Mouse (Mus musculus) common myeloid progenitor, adult 5-6 weeks (primary cell): Measurements from ENCODE around the gene Rasgrf2. TPM values are rescaled to one million over a fixed set of nuclear protein-coding genes. Genes with fewer than 3 reads are reported as not detected.
A peak's percentile ranks its signal among the peaks of the same experiment; 100 is the strongest.

Source experiments
- ATAC-seq: replicated peaks from 2 replicates; pipeline ENCODE4 v1.8.0; 2016; ENCODE audit warnings: low read depth, mild to moderate bottlenecking, moderate TSS enrichment, inconsistent platforms; ENCODE audit not compliant: poor library complexity, severe bottlenecking
- total RNA-seq: library from RNA; stranded (forward); fragments of 200-1000, 187-1606 nt; gene quantifications from 2 replicates; pipeline ENCODE4 v1.2.3, GENCODE M21; 2017

The Rasgrf2 gene
- total RNA-seq, 1 experiment from 2014 or later = 0.09 TPM

DNA sequence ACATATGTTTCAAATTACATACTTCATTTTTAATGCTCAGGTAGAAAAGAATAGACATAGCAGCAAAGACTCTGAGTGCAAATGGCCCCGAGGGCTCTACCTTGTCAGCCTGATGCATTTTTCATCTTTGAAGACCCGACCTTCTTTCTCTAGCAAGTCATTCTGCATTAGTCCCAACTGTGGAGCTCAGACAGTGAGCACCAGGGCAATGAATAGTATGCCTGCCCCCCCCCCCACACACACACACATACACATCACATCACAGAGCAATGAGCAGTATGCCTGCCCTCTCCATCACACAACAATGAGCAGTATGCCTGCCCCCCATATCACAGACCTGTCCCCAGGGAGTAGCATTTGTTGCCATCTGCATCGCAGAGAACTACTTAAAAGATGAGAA, 80.2 kb downstream of the Rasgrf2 start:
- no peak for ATAC-seq

DNA sequence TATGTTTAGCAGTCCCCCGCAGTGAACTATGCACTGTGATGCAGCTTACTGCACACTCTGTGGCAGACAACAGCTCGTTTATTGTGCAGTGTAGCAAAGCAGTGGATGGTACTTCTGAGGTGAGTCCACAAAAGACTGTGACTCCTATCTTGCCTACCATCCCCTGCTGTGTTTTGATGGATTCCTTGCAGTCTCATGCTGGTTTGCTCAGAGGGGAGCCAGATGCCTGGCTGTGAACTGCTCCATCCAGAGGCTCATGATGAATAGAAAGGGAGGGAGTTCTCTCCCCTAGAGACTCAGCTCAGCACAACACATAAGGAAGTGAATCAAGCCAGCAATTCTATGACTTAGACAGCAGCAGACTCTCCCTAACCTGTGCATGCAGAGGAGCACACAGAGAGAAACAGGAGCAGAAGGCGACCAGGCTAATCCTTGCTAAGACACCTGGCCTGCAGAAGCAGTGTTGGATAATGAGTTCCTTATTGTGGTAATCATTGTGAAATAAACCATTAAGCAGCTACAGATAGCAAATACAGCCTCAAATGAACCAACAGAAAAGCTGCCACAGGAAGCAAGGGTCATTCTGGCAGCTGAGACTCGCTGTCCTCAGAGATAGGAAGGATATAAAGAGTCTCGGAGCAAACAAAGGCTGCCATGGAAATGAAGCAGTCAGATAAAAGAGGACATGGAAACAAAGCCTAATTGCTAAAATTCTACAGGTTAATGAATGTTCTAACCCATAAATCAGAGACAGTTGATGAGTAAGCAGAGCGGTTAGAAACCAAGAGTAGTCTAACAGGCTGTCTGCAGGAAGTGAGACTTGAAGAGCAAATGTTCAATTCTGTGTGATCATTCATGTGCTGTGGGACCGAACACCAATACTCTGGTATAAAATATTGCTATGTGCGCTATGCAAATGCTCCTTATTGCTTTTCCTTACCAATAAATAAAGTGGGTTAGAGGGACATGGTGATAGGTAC, 89.6 kb downstream of the Rasgrf2 start:
- ATAC-seq = peak; percentile 79

DNA sequence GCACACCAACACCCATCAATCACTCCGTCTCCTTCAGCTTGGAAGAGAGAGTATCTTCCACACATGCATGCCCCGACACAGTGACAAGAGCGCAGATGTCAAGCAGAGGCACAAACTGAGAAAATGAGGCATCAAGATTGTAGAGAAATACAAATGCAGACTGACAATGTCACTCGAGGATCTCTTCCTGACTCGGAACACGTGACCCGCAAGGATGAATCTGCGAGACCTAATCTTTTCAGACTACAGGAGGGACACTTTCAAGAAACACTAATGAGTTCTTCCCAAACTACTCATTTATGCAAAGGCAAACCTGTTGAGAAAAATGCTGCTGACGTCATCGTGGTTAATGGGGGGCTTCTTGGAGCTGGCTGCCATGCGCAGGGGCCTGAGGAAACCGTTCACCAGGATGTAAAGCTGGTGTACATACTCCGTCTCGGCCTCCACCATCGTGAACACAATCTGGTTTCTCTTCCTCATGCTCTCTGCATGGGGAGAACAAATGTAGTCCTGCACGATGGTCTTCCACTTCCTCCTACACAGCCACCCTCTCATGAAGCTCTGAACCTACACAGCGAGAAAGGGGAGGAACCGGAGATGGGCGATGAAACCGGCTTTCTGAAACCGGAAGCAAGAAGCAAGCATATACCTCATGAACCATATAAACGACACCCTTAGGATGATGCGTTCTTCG, 100.9 kb downstream of the Rasgrf2 start:
- ATAC-seq = peak; percentile 97

DNA sequence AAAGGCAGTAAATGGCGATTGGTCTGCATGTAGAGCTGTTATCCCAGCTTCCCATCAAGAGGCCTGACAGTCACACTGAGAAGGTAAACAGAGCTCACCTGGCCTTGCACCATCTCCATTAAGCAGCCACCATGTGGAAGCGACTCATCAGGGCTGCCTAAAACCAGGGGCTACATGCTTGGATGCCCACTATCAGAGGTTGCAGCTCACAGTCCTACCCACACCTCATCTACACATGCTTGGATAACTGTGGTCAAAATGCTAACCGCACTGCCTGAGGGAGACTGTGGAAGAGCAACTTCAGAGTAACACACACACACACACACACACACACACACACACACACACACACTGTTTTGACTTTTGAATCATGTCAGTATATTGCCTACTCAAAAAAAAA, 101.8 kb downstream of the Rasgrf2 start:
- ATAC-seq = no peak

DNA sequence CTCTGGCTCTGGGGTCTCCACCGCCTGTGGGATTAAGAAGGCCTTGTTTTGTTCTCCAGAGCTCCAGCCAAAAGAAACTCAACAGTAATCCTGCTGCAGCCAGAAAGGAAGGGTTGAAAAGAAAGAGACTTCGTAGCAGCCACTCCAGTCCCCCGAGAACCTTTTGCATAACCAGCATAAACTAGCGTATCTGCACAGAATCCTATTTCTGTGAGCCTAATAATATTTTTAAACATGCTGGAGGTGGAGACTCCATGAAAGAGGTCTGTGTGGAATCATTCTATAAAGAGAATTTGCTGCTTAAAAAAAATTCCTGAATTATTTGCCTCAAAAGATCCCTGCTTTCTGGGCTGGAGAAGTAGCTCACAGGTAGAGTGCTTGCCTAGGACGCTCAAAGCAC, 103.5 kb downstream of the Rasgrf2 start:
- no peak for ATAC-seq

DNA sequence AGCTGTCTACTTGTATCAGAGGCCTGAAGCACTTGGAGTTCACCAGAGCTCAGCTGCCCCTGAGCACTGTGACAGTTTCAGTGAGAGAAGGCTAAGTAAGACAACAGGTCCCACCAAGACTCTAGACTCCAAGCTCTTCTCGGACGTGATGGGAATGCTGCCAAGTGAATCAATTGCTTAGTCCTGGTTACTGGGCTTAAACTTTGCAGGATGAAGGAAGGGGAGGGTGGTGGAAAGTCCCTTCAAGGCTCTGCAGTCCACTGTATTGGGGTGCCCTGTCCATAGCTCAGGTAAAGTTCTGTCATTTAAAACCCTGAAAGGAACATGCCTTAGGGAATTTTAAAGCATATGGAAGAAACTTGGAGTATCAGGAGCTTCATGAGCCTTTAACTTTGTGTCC, 104.8 kb downstream of the Rasgrf2 start:
- ATAC-seq = no peak

DNA sequence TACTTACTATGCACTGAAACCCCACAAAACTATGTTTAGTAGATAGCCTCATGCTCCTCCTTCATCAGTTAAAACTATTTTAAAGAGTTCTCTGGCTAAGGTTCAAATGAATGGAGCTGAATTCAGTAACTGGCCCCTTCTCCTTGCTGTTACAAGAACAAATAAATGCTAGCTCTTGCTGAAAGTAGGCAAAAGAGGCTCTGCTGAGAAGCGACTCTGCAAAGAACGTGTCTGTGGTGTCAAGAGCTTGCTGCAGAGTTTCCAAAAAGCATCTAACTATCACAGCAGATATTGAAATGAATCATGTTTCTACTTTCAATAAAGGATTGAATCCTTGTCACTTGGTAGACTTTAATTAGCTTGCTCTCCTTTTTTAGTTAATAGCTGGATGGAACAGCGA, 106.3 kb downstream of the Rasgrf2 start:
- no peak for ATAC-seq

- no peak for ATAC-seq
Observed at GRCm38 (mm10) chr13:92022202-92022601, 109.3 kb downstream of the Rasgrf2 start.

DNA sequence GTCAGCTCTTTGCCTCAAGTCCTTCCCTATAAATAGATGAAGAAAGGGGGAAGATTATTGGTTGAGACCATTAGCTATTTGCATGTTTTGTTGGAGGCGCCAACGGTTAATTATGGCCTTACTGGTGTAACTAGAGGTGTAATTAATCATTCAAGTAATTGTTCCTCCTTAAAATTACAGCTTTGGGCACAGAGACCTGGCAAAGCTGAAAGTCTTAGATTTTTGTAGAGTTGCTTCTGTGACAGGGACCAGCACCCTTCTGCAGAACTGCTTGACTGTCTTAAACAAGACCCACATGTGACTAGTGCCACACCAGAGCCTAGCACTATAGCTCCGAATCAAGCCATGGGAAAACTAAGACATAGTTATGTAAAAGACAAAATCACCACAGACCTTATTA, 134.5 kb downstream of the Rasgrf2 start:
- no peak for ATAC-seq

DNA sequence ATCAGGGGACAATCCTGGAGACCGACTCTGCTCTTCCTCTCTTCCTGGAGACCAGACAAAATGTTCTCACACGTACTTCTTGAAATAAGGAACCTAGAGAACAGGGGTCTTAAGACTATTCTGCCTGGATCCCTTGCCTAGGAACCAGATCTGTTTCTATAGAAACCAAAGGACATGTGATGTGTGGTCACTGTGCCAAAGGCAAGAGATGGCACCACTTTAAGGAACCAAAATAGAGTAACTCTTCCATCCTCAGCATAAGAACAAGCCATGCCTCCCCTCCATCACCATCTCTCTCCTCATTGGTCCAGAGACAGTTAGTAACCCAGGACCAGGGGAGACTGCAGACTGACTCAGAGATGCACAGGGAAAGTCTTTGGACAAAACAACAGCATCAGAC, 140.0 kb downstream of the Rasgrf2 start:
- 0 out of 2 replicates have a peak, but pooled peaks have one; percentile 5 for ATAC-seq

DNA sequence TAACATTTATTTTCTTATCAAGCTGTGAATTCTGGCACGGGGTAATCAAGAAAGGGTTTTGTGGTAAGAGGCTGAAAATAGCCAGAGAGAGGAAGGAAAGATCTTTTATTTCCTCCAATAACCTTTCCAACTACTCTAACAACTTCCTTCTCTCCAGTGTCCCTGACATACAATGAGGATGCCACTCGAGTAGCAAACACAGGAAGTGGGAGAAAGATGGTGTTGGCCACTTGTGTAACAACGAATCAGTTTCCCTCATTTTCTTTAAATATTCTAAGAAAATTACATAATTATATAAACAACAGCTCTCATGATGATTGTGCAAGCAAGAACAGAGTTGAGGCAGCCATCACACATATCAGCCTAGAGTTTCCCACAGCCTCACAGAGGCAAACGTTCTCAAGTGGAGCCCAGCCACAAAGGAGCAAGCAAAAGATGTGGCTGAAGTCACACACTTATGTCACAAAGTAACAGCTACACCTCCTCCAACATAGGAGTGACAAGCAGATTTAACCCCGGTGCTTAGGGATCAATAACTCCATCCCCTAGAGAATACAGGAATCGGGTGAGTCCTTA, 140.7 kb downstream of the Rasgrf2 start:
- peak; percentile 68 for ATAC-seq

DNA sequence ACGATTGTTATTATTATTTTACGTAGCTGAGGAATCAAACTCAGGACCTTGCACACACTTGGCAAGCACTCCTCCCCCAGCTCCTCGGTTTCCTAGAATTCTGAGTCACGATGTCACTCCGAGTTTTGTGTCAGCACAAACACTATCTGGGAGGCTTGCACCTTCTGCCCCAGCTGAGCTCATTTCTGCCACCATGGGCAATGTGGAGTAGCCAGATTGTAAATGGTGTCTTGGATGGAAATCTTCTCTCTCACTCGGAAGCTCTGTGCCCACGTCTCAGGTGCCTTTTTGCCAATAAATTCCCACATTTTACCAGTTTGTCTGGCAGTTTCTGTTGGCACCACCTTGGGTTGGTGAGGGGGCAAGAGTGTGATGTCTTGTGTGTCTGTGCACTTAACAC, 143.1 kb downstream of the Rasgrf2 start:
- no peak for ATAC-seq

GRCm38 (mm10) chr13:91986958-91987357, 144.5 kb downstream of the Rasgrf2 start:
- ATAC-seq = no peak

GRCm38 (mm10) chr13:91985915-91986589, 145.4 kb downstream of the Rasgrf2 start:
- no peak for ATAC-seq

DNA sequence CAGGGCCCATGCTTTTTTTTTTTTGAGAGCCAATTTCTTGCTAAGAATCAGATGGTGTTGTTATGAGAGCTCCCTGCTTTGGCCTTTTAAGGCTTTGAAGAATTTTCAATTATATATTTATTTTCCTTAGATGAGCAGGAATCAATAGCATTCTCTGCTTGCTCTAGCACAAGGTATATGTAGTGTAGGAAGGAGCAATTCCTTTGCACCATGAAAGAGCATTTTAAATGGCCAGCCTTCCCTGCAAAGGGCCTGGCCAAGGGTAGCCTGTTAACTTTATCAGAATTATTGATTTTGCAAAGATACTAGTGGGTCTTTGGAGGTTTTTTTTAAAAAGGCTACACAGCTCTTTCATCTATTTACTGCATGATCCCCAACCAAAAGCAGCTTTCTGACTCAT, 146.4 kb downstream of the Rasgrf2 start:
- no peak for ATAC-seq

GRCm38 (mm10) chr13:91982080-91982479, 149.4 kb downstream of the Rasgrf2 start:
- ATAC-seq = no peak

DNA sequence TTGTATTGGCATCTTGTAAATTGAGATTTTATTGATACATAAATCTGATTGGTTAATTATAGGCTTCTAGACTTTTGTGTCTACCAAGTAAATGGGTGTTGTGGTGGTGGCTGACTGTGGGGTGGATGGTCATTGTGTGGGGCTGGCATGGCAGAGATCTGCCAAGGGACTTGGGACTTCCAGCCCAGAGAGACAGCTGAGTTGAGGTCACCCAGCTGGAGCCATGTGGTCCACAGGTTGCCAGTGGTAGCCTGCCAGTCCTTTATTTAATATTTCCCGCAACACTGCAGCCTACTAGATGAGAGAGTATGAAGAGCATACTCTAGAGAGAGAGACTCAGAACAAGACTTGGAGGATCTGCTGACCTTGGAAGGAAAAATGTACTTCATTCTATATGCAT, 150.0 kb downstream of the Rasgrf2 start:
- ATAC-seq = no peak

DNA sequence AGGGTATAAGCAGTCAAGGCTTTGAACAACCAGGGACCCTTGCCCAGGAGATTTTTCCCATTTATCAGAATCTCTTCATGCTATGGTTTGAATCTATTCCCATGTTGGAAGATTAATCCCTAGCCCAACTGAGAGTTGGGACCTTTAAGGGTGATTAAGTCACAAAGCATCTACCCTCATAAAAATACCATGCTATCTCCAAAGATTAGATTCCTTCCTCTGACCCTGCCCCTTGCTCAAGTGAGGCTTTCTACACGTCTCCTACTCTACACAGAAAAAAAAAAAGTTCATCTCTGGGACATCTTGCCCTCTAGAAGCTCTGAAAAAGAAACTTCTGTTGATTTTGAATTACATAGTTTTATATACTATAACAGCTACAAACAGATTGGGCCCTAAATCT, 154.5 kb downstream of the Rasgrf2 start:
- no peak for ATAC-seq

DNA sequence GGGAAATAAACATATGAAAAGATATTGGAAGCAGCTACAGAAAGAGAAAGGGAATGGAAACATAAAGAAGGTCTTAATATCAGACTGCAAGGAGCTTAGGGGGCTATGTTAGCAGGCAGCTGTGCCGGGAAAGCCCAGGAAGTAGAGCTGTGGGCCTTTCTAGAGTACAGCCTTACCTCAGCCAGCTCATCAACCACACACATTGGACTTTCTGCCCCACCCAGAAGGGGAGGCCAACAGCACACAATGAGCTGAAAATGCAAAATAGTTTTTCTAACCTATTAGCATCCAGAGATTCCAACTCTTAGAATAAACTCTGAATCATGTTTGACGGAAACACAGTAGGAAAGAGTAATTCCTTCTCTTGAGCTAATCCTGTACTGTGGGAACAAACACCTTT, 154.9 kb downstream of the Rasgrf2 start:
- ATAC-seq = no peak

- peak; percentile 93 for ATAC-seq
Observed at GRCm38 (mm10) chr13:91974154-91974553, 157.3 kb downstream of the Rasgrf2 start.
